Mouse (Mus musculus) induced T-regulatory cell, adult 2 months (primary cell): ENCODE data around the gene Megf6.

Experiments used
- DNase-seq: peaks from one replicate; pipeline ENCODE4 v3.0.0-alpha.2; 2012; ENCODE audit warnings: low read depth

Gene Megf6

GRCm38 (mm10) chr4:154170506-154171150 lies at the start of gene Megf6:
TSS of gene Megf6 (plus strand) at chr4:154170730.
- no peak for DNase-seq

DNA sequence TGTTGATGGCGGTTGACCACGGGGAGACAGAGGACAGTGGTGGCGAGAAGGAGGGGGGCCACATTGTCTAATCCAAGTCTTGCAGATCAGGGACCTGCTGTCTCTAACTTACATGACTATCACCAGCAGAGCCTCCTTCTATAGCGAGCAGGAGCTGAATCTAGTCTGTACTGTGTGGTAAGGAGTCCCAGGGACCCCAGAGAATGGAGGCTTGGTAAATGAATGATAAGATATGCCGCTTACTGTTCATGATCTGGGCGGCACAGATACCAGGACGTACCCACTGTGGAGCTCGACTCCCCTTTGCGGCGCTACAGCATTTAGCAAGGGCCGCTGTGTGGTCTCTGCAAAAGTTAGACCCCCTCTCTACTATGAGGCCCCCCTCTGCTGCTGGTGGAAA lies 48.7 kb upstream of the Megf6 start:
- DNase-seq, result no peak

- DNase-seq, result no peak
These were observed 48.2 kb upstream of the Megf6 start for GRCm38 (mm10) chr4:154122374-154122773.

- DNase-seq, result no peak
These were observed 47.0 kb upstream of the Megf6 start for GRCm38 (mm10) chr4:154123553-154123952.

- no peak for DNase-seq
These were observed 45.3 kb upstream of the Megf6 start for GRCm38 (mm10) chr4:154125202-154125601.

DNA sequence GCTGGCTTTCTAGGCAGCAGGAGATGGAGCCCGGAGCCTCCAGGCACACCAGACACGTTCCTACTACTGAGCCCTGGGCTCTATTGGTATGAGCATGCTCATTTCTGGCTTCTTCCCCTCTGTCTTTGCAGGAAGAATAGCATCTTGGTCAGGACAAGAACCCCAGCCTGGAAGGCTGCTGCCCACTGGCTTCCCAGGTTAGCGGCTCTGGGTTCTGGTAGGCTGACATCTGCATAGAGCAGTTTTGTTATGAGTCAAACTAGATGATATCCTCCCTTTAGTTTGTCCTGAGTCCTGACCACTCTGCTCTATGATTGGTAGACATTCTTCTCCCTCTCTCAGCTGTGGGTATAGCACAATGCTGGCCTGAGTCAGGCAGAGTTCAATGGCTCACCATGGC lies 43.3 kb upstream of the Megf6 start:
- no peak for DNase-seq

DNA sequence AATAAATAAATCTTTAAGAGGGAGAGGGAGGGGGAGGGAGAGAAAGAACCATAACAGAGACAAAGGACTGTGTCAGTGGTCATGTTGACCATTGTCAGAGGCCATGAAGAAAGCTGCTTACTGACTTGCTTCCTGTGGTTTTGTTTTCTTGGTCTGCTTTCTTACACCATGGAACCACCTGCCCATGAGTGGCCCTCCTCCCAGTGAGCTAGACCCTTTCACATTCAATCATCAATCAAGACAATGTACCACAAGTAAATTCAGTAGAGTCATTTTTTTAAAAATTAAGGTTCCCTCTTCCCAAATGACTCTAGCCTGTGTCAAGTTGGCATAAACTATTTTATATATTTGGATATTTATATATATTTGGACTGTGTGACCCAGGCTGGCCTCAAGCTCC lies 40.6 kb upstream of the Megf6 start:
- no peak for DNase-seq

- DNase-seq, result no peak
These were observed 38.6 kb upstream of the Megf6 start for GRCm38 (mm10) chr4:154131894-154132293.

GRCm38 (mm10) chr4:154134803-154135202 lies 35.7 kb upstream of the Megf6 start:
- DNase-seq, result no peak

- DNase-seq, result peak; percentile 78
These were observed 33.4 kb upstream of the Megf6 start for GRCm38 (mm10) chr4:154137139-154137538.

- DNase-seq, result peak; percentile 52
These were observed 30.8 kb upstream of the Megf6 start for GRCm38 (mm10) chr4:154139671-154140181.

GRCm38 (mm10) chr4:154140182-154140212 lies 30.5 kb upstream of the Megf6 start, which contains the start of gene Trp73:
TSS of gene Trp73 (minus strand) at chr4:154140208.
- no peak for DNase-seq

- DNase-seq, result peak; percentile 56
These were observed 30.1 kb upstream of the Megf6 start for GRCm38 (mm10) chr4:154140213-154141008.

DNA sequence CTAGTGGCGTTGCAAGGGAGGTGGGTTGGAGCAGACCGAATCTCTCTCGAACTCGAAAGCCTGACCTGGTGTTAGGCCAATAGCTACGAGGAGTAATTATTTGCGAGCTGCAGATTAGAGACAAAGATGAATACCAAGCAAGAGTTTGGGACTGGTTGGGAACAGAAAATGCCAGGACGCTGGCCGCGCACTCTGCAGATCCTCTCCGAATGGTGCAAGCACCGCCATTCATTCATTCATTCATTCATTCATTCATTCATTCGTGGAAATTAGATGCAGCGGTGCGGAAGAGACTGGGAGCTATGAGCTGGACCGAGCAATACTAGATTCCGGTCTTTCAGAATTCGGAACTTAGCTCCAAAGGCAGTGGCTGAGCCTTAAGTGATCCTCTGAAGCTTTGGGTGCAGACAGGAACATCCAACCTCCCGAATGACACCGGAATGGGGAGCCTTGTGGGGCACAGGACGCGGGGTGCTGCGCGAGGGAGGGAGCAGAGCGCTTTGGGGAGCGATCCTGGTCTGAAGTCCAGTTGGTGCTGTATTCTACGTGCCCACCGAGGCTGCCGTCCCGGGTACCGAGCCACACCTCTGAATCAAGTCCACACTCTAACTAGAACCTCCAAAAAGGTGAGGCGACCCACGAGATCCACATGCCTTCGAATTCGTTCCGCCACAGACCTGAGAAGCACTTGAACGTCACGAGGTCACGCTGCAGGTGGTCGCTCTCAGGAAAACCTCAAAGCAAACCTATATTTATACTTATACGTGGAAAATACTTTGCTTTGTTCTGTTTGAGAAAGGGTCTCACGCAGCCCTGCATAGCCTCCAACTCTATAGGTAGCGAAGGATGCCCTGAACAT lies 29.3 kb upstream of the Megf6 start:
- no peak for DNase-seq

DNA sequence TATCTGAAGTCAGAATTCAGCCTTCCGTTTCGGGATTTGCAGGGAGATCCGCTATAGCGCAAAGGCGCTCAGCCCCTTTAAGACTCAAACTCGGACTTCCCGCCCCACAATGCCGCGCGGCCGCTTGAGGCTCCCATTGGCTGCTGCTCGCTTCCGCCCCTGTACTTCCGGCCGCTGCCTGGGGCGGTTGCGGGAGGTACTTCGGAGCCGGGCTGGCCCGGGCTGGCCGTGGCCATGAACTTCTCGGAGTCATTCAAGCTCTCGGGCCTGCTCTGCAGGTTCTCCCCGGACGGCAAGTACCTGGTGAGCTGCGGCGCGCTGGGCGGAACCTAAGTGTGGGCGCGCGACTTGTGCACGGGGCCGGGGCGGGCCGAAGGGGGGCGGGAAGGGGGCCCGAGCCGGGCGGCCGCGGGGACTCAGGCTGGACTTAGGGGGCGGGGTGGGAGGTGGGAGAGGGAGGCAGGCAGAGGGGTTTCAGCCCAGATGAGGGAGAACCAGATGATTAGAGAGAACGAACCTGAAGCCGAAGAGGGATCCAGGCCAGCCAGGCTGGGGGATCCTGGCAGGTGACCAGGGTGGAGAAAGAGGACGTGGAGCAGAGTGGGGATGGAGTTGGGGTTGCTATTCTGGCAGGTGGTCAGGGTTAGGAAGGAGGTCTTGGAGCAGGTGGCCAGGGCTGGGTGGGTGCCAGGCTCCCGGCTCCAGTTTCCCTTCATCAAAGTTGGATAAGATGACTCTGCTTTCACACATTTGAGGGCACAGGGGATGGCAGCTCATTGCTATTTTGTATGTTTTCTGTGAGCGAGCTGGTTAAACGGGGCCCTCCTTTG lies 28.1 kb upstream of the Megf6 start, which contains the start of gene Wrap73:
Gene Wrap73 (plus strand): TSS at position 162 of the 830 bp plus-strand sequence.
- DNase-seq, result peak; percentile 94

DNA sequence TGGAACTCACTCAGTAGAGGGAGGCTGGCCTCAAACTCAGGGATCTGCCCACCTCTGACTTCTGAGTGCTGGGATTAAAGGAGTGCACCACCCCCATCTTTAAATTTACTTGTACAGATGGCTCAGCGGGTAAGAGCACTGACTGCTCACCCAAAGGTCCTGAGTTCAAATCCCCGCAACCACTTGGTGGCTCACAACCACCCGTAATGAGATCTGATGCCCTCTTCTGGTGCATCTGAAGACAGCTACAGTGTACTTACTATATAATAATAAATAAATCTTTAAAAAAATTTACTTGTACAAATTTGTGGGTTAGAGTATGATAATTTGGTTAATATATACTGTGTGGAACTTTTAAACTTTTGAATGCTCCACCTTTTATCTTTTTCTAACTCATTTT lies 25.8 kb upstream of the Megf6 start:
- DNase-seq, result no peak

DNA sequence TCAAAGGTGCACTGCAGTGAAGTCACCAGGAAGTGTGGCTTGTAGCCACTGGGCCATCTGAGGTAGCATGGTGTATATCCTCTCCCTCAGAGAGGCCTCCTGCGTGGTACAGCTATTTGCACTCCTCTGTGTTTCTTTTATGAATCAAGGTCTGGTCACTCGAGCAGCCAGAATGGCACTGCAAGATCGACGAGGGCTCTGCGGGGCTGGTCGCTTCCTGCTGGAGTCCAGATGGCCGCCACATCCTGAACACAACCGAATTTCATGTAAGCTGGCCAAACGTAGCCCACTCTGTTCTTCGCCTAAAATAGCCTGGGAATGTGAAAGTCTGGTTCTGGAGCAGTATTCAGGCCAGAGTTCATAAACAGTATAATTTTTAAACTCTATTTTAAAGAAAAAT lies 24.2 kb upstream of the Megf6 start:
- no peak for DNase-seq

DNA sequence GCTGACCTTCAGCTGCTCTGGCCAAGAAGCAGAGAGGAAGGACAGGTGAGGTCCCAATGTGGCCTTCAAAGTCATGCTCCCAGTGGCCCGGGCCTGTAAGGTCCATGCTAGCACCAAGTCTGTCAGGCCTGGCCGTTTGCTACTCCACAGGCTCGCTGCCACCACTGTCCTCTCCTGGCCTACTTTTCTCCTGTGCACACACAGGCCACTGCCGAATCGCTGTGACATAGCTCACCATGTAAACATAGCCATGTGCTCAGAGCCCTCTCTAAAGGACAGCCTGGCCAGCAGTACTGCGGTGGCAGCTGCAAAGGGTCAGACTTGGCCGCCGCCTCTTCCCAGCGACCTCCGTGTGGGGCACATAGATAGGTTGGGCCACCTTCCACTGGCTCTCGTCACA lies 16.4 kb upstream of the Megf6 start:
- DNase-seq, result no peak

- no peak for DNase-seq
These were observed 14.5 kb upstream of the Megf6 start for GRCm38 (mm10) chr4:154156050-154156449.

GRCm38 (mm10) chr4:154157970-154158662 lies 12.4 kb upstream of the Megf6 start:
- DNase-seq, result no peak

- DNase-seq, result peak; percentile 96
These were observed 11.5 kb upstream of the Megf6 start for GRCm38 (mm10) chr4:154159002-154159401.
